Mouse (Mus musculus) forebrain, postnatal 0 days (tissue): ENCODE results near the gene Hephl1. TPM values are rescaled to one million over a fixed set of nuclear protein-coding genes. Genes with fewer than 3 reads are reported as not detected.
A peak's percentile ranks its signal among the peaks of the same experiment; 100 is the strongest.

Experiments
- ATAC-seq: fragments of 200-750 bp; cut with Nextera tagmentation; 2 replicates; pipeline ENCODE4 v1.8.0; 2017; ENCODE audit warnings: mild to moderate bottlenecking, moderate library complexity
- DNase-seq: peaks from one replicate; pipeline ENCODE4 v3.0.0-alpha.2; 2015
- H3K27ac ChIP-seq: fragments of 300-500 bp; sonication (generic); 2 replicates; pipeline ENCODE4 v1.5.1; 2014; ENCODE audit warnings: low read depth, mild to moderate bottlenecking, antibody characterized with exemption, low read length, moderate library complexity, mixed read lengths
- H3K27me3 ChIP-seq: fragments of 300-500 bp; sonication (generic); 2 replicates; pipeline ENCODE4 v1.6.1; 2014; ENCODE audit warnings: mild to moderate bottlenecking, low read length, mixed read lengths; ENCODE audit not compliant: insufficient read depth
- H3K36me3 ChIP-seq: fragments of 300-500 bp; sonication (generic); 2 replicates; pipeline ENCODE4 v1.6.1; 2014; ENCODE audit warnings: mild to moderate bottlenecking, moderate library complexity; ENCODE audit not compliant: insufficient read depth
- H3K4me1 ChIP-seq: fragments of 300-500 bp; sonication (generic); 2 replicates; pipeline ENCODE4 v1.6.1; 2014; ENCODE audit warnings: antibody characterized with exemption; ENCODE audit not compliant: insufficient read depth
- H3K4me2 ChIP-seq: fragments of 300-500 bp; sonication (generic); 2 replicates; pipeline ENCODE4 v1.6.1; 2014; ENCODE audit warnings: low read depth, mild to moderate bottlenecking, moderate library complexity
- H3K4me3 ChIP-seq: fragments of 300-500 bp; sonication (generic); 2 replicates; pipeline ENCODE4 v1.5.1; 2014; ENCODE audit warnings: low read depth, low read length, mixed read lengths
- H3K9ac ChIP-seq: fragments of 300-500 bp; sonication (generic); 2 replicates; pipeline ENCODE4 v1.6.1; 2014; ENCODE audit warnings: mild to moderate bottlenecking
- H3K9me3 ChIP-seq: fragments of 300-500 bp; sonication (generic); 2 replicates; pipeline ENCODE4 v1.6.1; 2016; ENCODE audit warnings: low read length
- CTCF ChIP-seq: sonication (generic); IDR thresholded peaks from 2 replicates; pipeline ENCODE4 v1.5.1; 2016; ENCODE audit warnings: antibody characterized with exemption, control low read depth, low read depth
- WGBS: fragments of 180-500 bp; shearing (Covaris S2); extraction: QIAGEN DNeasy Blood & Tissue Kit; methylation state at CpG from one replicate; pipeline ENCODE4 v1.1.7; 2014; 5-methylcytosine and 5-hydroxymethylcytosine counted together
- polyA plus RNA-seq: library from polyadenylated mRNA; unstranded; fragments of >200 nt; fragmentation: Nextera tagmentation; extraction: Ambion mirVana; gene quantifications from 2 replicates; pipeline ENCODE4 v1.2.1, GENCODE M21; 2015
- total RNA-seq: library from RNA; depleted of rRNA; stranded (reverse); fragments of >200 nt; gene quantifications from 2 replicates; pipeline ENCODE4 v1.2.3, GENCODE M21; 2014; rRNA removed

The Hephl1 gene
- total and polyA plus RNA-seq, 2 experiments from 2014 or later: not detected

DNA sequence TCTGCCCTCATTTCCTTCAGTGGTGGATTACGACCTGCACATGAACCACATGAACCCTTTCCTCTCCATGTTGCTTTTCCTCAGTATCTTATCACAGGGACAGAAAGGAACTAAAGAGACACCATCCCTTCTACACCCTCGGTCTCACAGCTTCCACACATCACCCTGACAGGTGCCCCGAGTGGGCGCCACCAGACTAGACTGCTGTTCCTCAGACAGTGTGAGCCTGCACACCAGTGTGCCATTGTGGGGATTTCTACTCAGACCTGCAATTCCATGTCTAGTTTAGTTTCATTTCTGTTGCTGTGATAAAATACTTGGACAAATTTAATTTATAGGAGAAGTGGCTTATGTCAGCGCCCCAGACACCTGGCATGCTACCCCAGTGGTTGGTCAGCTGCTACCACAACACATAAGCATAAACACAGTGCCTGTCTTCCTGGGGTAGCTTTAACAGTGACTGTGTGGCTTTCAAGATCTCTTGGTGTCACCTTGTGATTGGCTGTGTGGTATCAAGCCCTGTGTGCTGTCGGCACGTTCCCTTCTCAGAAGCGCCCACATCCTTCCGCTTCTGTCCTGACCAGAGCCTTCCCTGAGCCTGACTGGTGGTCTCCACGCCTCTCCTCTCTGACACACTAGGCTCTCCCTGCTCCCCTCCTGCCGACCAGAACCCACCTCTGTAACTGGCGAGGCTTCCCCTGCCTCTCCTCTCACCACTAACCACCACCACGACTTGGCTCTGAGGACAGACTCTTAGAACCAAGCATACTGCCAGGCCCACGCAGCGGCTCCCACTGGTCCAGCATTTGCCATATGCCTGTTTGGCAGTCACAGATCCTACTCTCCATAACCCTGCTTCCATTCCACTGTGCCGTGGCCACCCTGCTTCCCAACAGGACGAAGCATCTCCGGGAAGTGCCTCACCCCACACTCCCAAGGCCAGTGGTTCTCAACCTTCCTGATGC lies 93.8 kb downstream of the Hephl1 start:
- Histone ChIP-seq H3K27ac (no peak overlapping the region), H3K4me2 (no peak overlapping the region), H3K9ac (no peak overlapping the region), H3K4me1 (no peaks in the 10 kb centered on the region), H3K27me3 (no peaks in the 10 kb centered on the region), H3K9me3 (no peaks in the 10 kb centered on the region), H3K4me3 (no peak overlapping the region), H3K36me3 (peaks cover 25% of the 10 kb centered on the region)
- ATAC-seq (no peak), DNase-seq (no peak)
- 91% methylated on average over 18 of the region's 18 CpGs for WGBS
- no peak for TF ChIP-seq CTCF

DNA sequence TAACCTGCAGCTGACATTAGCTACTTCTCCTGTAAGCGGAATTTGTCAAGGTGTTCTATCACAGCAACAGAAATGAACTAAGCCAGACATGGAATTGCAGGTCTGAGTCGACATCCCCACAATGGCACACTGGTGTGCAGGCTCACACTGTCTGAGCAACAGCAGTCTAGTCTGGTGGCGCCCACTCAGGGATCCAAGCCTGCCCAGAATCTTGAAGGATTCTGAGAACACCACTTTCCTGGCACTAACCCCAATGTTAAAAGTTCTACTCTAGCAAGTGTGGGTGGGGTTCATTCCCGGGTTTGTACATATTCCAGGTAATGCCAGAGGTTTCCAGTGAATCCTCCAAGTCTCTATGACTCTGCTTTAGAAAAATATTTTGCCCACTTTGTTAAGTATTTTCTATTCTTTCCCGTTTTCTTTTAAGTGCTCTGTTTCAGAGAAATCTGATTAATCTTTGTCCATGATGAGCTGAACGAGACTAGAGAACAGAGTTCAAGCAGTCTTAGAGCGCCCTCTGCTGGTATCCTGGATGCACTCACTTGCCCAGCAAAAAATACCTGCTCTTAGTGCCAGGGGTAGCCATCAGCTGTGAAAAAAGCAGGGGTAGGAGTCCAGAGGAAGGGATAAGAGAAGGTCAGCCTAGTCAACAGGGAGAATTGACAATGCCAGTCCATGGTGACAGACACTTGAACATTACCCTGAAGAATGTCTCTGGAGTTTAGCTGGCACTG lies 96.5 kb downstream of the Hephl1 start:
- ATAC-seq: peak; percentile 86
- Histone ChIP-seq H3K4me3 (no peak overlapping the region), H3K4me2 (no peak overlapping the region), H3K27ac (no peak overlapping the region), H3K36me3 (peaks cover 17% of the 10 kb centered on the region), H3K9ac (no peak overlapping the region), H3K9me3 (no peaks in the 10 kb centered on the region), H3K27me3 (no peaks in the 10 kb centered on the region), H3K4me1 (no peaks in the 10 kb centered on the region)
- peak; percentile 95 for TF ChIP-seq CTCF
- peak; percentile 90 for DNase-seq
- 51% methylated on average over 7 of the region's 7 CpGs for WGBS

DNA sequence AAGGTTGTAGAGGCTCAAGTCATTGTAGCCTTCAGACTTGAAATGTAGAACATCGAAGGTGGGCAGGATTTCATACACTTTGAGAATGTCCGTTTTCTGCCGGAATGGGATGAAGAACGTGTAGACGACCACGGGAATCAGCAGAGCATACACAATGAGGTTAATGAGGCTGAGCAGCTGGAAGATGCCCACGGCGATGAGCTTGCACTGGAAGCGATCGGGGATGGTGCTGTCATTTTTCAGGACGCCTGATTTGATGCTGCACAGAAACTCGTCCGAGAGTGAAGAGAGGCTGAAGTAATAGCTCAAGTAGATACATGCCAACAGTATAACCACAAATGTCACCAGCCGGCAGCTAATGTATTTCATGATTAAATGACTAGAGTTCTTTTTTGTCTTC lies 104.3 kb downstream of the Hephl1 start:
- no peak for TF ChIP-seq CTCF
- no peak overlapping the region for H3K9ac ChIP-seq
- WGBS: 71% methylated on average over 14 of the region's 14 CpGs
- no peak overlapping the region for H3K4me2 ChIP-seq
- H3K9me3 ChIP-seq: no peaks in the 10 kb centered on the region
- H3K4me1 ChIP-seq: 0 out of 2 replicates have a peak, but pooled peaks cover 4% of the 10 kb centered on the region
- no peak overlapping the region for H3K4me3 ChIP-seq
- ATAC-seq: no peak
- no peak overlapping the region for H3K27ac ChIP-seq
- H3K36me3 ChIP-seq: peaks cover 51% of the 10 kb centered on the region
- no peaks in the 10 kb centered on the region for H3K27me3 ChIP-seq
- no peak for DNase-seq

DNA sequence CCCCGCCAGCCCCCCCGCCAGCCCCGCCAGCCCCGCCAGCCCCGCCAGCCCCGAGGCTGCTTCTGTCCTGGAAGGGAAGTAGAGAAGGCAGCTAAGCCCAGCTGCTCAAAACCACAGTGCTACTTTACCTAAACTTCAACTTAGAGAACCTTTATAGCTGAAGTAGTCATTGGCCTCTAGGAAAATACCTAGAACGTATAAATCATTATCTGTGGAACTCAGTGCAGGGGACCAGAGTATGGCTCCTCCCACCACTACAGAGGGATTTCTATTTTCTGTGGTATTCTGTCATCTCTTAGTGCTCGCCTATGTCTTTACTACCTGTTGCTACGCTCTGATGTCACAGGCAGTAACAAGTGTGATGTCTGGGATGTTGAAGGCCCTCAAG lies 107.6 kb downstream of the Hephl1 start:
- H3K27me3 ChIP-seq: no peaks in the 10 kb centered on the region
- 85% methylated on average over 9 of the region's 9 CpGs for WGBS

DNA sequence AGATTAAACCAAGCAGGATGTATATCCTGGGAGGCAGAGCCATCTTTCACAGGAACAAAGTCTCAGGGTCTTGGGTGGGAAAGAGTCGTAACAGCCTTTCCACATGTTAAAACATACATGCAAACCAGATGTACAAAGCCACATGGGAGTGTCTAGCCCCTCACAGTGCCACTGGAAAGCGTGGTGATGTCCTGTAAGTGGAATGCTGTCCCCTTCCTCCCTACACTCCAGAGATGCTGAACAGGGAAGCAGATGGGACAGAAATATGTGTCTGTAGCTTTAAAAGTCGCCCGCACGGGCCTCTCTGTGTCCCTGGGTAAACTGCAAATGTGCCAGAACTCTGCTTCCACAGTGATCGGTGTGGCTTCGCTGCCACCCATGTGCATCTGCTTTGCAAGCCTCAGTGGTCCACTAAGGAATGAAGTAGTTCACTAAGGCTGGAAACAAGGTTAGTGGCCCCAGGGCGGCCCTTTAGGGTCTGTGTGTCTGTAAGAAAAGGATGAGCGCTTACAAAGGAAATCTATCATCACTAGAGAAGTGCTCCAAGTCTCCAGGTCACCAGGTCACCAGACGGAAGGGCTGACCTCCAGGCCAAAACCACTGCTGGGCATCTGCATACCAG lies 108.1 kb downstream of the Hephl1 start:
- TF ChIP-seq CTCF: no peak
- Histone ChIP-seq H3K36me3 (peaks cover 49% of the 10 kb centered on the region), H3K9me3 (no peaks in the 10 kb centered on the region), H3K9ac (no peak overlapping the region), H3K27ac (no peak overlapping the region), H3K4me1 (0 out of 2 replicates have a peak, but pooled peaks cover 4% of the 10 kb centered on the region), H3K27me3 (no peaks in the 10 kb centered on the region), H3K4me2 (no peak overlapping the region), H3K4me3 (no peak overlapping the region)
- 46% methylated on average over 10 of the region's 10 CpGs for WGBS
- no peak for DNase-seq
- ATAC-seq: no peak

More for the DNA sequence above, 107.6 kb downstream of the Hephl1 start:
- ATAC-seq: no peak
- no peak for DNase-seq
- no peak overlapping the region for H3K4me3 ChIP-seq
- H3K9me3 ChIP-seq: no peaks in the 10 kb centered on the region
- no peak overlapping the region for H3K9ac ChIP-seq
- H3K4me1 ChIP-seq: 0 out of 2 replicates have a peak, but pooled peaks cover 4% of the 10 kb centered on the region
- peaks cover 54% of the 10 kb centered on the region for H3K36me3 ChIP-seq
- no peak overlapping the region for H3K4me2 ChIP-seq
- no peak overlapping the region for H3K27ac ChIP-seq
- TF ChIP-seq CTCF: no peak

DNA sequence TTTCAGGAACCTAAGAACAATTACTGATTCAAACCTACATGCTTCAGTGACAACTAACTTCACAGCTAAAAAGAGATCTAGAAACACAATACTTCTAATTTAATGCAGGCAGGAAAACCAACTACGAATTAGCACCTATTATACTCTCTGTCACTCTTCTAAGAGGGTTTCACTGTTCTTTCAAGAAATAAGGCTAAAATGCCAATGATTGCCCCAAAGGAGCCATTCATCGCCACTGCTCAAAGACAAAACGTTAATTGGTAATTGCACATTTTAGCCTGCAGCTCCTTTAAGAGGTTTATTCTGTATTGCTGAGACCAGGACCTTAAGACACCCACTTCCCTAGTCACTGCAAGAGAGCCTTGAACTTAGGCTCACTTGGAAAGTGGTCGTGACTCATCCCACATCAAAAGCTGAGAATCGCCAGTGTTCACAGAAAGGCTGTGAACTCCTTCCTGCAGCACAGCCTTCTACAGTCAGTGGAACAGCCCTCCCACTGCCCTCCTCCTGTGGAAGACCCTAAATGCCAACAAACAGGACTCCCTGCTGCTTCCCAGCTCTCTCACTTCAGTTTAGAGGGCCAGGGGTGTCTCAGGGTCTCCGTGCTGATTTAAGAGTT lies 108.8 kb downstream of the Hephl1 start:
- Histone ChIP-seq H3K4me2 (no peak overlapping the region), H3K27me3 (no peaks in the 10 kb centered on the region), H3K4me1 (0 out of 2 replicates have a peak, but pooled peaks cover 4% of the 10 kb centered on the region), H3K27ac (no peak overlapping the region), H3K36me3 (peaks cover 46% of the 10 kb centered on the region), H3K9me3 (no peaks in the 10 kb centered on the region), H3K4me3 (no peak overlapping the region), H3K9ac (no peak overlapping the region)
- ATAC-seq (peak; percentile 40; the same call in 1 of the 2 replicates), DNase-seq (peak; percentile 23)
- TF ChIP-seq CTCF: no peak
- WGBS: 13% methylated on average over 6 of the region's 6 CpGs

Other genes starting within 250 kb of the Hephl1 start
- not detected in 2 replicates for gene Izumo1r, start 208.2 kb downstream of the Hephl1 start, total RNA-seq
- not detected in 2 replicates for gene Izumo1r, start 208.2 kb downstream of the Hephl1 start, polyA plus RNA-seq
- gene Panx1, start 66.6 kb downstream of the Hephl1 start, total RNA-seq: 112 and 125 TPM in 2 replicates
- gene Panx1, start 66.6 kb downstream of the Hephl1 start, polyA plus RNA-seq: 135 and 168 TPM in 2 replicates
- 20.2 and 21.6 TPM in 2 replicates for gene Vstm5, start 126.9 kb upstream of the Hephl1 start, total RNA-seq
- 13.8 and 18.2 TPM in 2 replicates for gene Vstm5, start 126.9 kb upstream of the Hephl1 start, polyA plus RNA-seq
- gene Med17, start 167.8 kb upstream of the Hephl1 start, total RNA-seq: 30.7 and 30.9 TPM in 2 replicates
- gene Med17, start 167.8 kb upstream of the Hephl1 start, polyA plus RNA-seq: 17.9 and 23.3 TPM in 2 replicates
- gene Taf1d, start 194.1 kb upstream of the Hephl1 start, total RNA-seq: 80.7 and 96.7 TPM in 2 replicates
- 43.6 and 48.2 TPM in 2 replicates for gene Taf1d, start 194.1 kb upstream of the Hephl1 start, polyA plus RNA-seq
- gene 4931406C07Rik, start 194.3 kb upstream of the Hephl1 start, total RNA-seq: 10.8 and 12.9 TPM in 2 replicates
- 8.1 and 12.5 TPM in 2 replicates for gene 4931406C07Rik, start 194.3 kb upstream of the Hephl1 start, polyA plus RNA-seq
- 27.7 and 45.7 TPM in 2 replicates for gene Cep295, start 245.7 kb upstream of the Hephl1 start, total RNA-seq
- 7.4 and 8.7 TPM in 2 replicates for gene Cep295, start 245.7 kb upstream of the Hephl1 start, polyA plus RNA-seq